Mouse (Mus musculus) hindbrain, embryonic 14.5 days (tissue): ENCODE data around the gene Nat8f6. TPM values are rescaled to one million over a fixed set of nuclear protein-coding genes. Genes with fewer than 3 reads are reported as not detected.
"Not testable (repeated sequence)": the region's sequence is repeated elsewhere in the genome, so short reads cannot be mapped to it uniquely, and the experiment has no call there.

Experiments used
- ATAC-seq: fragments of 200-750 bp; cut with Nextera tagmentation; 2 replicates; pipeline ENCODE4 v1.8.0; 2017; ENCODE audit warnings: moderate number of reproducible peaks, mild to moderate bottlenecking, moderate TSS enrichment, moderate library complexity; ENCODE audit not compliant: low FRiP score
- DNase-seq: peaks from one replicate; pipeline ENCODE4 v3.0.0-alpha.2; 2015; ENCODE audit warnings: low spot score
- H3K27ac ChIP-seq: fragments of 300-500 bp; sonication (generic); 2 replicates; pipeline ENCODE4 v1.5.1; 2014; ENCODE audit warnings: mild to moderate bottlenecking, moderate library complexity
- H3K27me3 ChIP-seq: fragments of 300-500 bp; sonication (generic); 2 replicates; pipeline ENCODE4 v1.6.1; 2014; ENCODE audit warnings: mild to moderate bottlenecking, low read length, mixed read lengths; ENCODE audit not compliant: control insufficient read depth, insufficient read depth
- H3K36me3 ChIP-seq: fragments of 300-500 bp; sonication (generic); replicated peaks from 2 replicates; pipeline ENCODE4 v1.6.1; 2014; ENCODE audit not compliant: control insufficient read depth, insufficient read depth
- H3K4me1 ChIP-seq: fragments of 300-500 bp; sonication (generic); replicated peaks from 2 replicates; pipeline ENCODE4 v1.6.1; 2014; ENCODE audit warnings: antibody characterized with exemption, low read length, mixed read lengths; ENCODE audit not compliant: control insufficient read depth, insufficient read depth
- H3K4me2 ChIP-seq: fragments of 300-500 bp; sonication (generic); replicated peaks from 2 replicates; pipeline ENCODE4 v1.6.1; 2014; ENCODE audit warnings: mild to moderate bottlenecking, moderate library complexity
- H3K4me3 ChIP-seq: fragments of 300-500 bp; sonication (generic); replicated peaks from 2 replicates; pipeline ENCODE4 v1.5.1; 2014; ENCODE audit warnings: mild to moderate bottlenecking, low read length
- H3K9ac ChIP-seq: fragments of 300-500 bp; sonication (generic); 2 replicates; pipeline ENCODE4 v1.6.1; 2014
- H3K9me3 ChIP-seq: fragments of 300-500 bp; sonication (generic); 2 replicates; pipeline ENCODE4 v1.6.1; 2016; ENCODE audit warnings: low read length; ENCODE audit not compliant: control insufficient read depth
- WGBS: fragments of 180-500 bp; shearing (Covaris S2); extraction: QIAGEN DNeasy Blood & Tissue Kit; methylation state at CpG from one replicate; pipeline ENCODE4 v1.1.7; 2014; 5-methylcytosine and 5-hydroxymethylcytosine counted together
- polyA plus RNA-seq: library from polyadenylated mRNA; unstranded; fragments of >200 nt; fragmentation: Nextera tagmentation; extraction: Ambion mirVana; gene quantifications from 2 replicates; pipeline ENCODE4 v1.2.1, GENCODE M21; 2014

The Nat8f6 gene
- polyA plus RNA-seq, 1 experiment from 2014 or later, result not detected

- Histone ChIP-seq H3K27me3 (no peaks in the 10 kb centered on the region), H3K9ac (no peak overlapping the region), H3K9me3 (no peaks in the 10 kb centered on the region), H3K4me1 (no peaks in the 10 kb centered on the region), H3K27ac (no peak overlapping the region), H3K4me3 (no peak overlapping the region), H3K36me3 (no peaks in the 10 kb centered on the region), H3K4me2 (no peak overlapping the region)
- DNase-seq (no peak), ATAC-seq (no peak)
- WGBS, result 88% methylated on average over 3 of the region's 3 CpGs
Observed at GRCm38 (mm10) chr6:85861247-85861646, 40.5 kb upstream of the Nat8f6 start.

- Histone ChIP-seq H3K9me3 (no peaks in the 10 kb centered on the region), H3K27ac (no peak overlapping the region), H3K4me3 (no peak overlapping the region), H3K4me1 (no peaks in the 10 kb centered on the region), H3K27me3 (no peaks in the 10 kb centered on the region), H3K4me2 (no peak overlapping the region), H3K9ac (no peak overlapping the region), H3K36me3 (no peaks in the 10 kb centered on the region)
- 62% methylated on average over 1 of the region's 1 CpGs for WGBS
- ATAC-seq (peak; percentile 83; the same call in 1 of the 2 replicates), DNase-seq (peak; percentile 37)
Observed at GRCm38 (mm10) chr6:85856194-85856678, 35.5 kb upstream of the Nat8f6 start.

DNA sequence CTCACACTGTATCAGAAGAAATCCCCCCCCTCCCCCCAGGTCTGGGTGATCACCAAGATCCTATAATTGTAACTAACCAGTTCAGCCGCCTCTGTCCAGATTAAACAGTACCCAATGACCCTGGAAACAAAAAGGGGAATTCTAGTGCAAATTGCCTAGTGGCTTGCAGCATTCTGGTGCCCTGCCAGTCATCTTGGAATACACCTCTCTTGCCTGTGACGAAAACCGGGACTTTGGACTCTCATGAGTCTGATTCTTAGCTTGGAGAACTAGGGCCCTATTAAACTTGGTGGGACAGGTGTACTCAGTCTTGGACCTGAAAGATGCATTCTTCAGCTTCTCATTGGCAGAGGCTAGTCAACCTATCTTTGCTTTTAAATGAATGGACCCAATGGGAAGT lies 32.7 kb upstream of the Nat8f6 start:
- Histone ChIP-seq H3K4me2 (no peak overlapping the region), H3K9ac (no peak overlapping the region), H3K36me3 (no peaks in the 10 kb centered on the region), H3K4me3 (no peak overlapping the region), H3K4me1 (no peaks in the 10 kb centered on the region), H3K9me3 (no peaks in the 10 kb centered on the region), H3K27ac (no peak overlapping the region), H3K27me3 (no peaks in the 10 kb centered on the region)
- WGBS, result 74% methylated on average over 3 of the region's 3 CpGs
- DNase-seq (no peak), ATAC-seq (no peak)

GRCm38 (mm10) chr6:85851062-85851773 lies 30.5 kb upstream of the Nat8f6 start:
- H3K36me3 ChIP-seq, result no peaks in the 10 kb centered on the region
- WGBS, result 89% methylated on average over 7 of the region's 7 CpGs
- H3K9ac ChIP-seq, result no peak overlapping the region
- H3K27me3 ChIP-seq, result no peaks in the 10 kb centered on the region
- H3K27ac ChIP-seq, result no peak overlapping the region
- ATAC-seq (no peak), DNase-seq (no peak)
- H3K4me1 ChIP-seq, result 0 out of 2 replicates have a peak, but pooled peaks cover 3% of the 10 kb centered on the region
- H3K4me2 ChIP-seq, result no peak overlapping the region
- no peaks in the 10 kb centered on the region for H3K9me3 ChIP-seq
- H3K4me3 ChIP-seq, result no peak overlapping the region

- ATAC-seq (no peak), DNase-seq (no peak)
- 0 out of 2 replicates have a peak, but pooled peaks cover 3% of the 10 kb centered on the region for H3K4me1 ChIP-seq
- H3K4me3 ChIP-seq, result no peak overlapping the region
- no peak overlapping the region for H3K4me2 ChIP-seq
- no peaks in the 10 kb centered on the region for H3K36me3 ChIP-seq
- 23% methylated on average over 2 of the region's 2 CpGs for WGBS
- H3K9me3 ChIP-seq, result no peaks in the 10 kb centered on the region
- H3K27ac ChIP-seq, result no peak overlapping the region
- H3K27me3 ChIP-seq, result no peaks in the 10 kb centered on the region
- H3K9ac ChIP-seq, result no peak overlapping the region
Observed at GRCm38 (mm10) chr6:85849240-85849639, 28.5 kb upstream of the Nat8f6 start.

DNA sequence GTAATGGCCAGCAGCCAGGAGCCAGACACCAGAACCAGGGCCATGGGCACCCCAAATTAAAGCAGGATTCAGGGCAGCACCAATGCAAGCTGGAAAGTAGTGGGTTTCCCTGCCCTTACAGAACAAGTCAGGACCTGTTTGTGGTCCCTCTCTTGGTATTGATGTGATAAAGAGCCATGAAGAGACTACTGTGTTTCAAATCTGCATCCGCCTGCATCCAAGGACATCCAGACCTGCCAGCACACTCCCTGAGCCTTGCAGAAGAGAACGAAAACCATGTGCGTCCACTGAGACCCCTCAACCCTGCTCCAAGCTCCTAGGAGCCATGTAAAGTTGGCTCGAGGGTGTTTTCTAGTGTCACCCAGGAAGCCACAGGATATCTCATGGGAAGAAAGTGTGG lies 27.4 kb upstream of the Nat8f6 start:
- H3K36me3 ChIP-seq, result no peaks in the 10 kb centered on the region
- DNase-seq, result no peak
- 97% methylated on average over 4 of the region's 4 CpGs for WGBS

GRCm38 (mm10) chr6:85846921-85847320 lies 26.2 kb upstream of the Nat8f6 start:
- H3K27ac ChIP-seq, result no peak overlapping the region
- no peaks in the 10 kb centered on the region for H3K9me3 ChIP-seq
- H3K4me3 ChIP-seq, result no peak overlapping the region
- H3K9ac ChIP-seq, result no peak overlapping the region
- 64% methylated on average over 1 of the region's 1 CpGs for WGBS
- 0 out of 2 replicates have a peak, but pooled peaks cover 3% of the 10 kb centered on the region for H3K4me1 ChIP-seq
- DNase-seq (no peak), ATAC-seq (no peak)
- H3K27me3 ChIP-seq, result no peaks in the 10 kb centered on the region
- H3K36me3 ChIP-seq, result no peaks in the 10 kb centered on the region
- H3K4me2 ChIP-seq, result no peak overlapping the region

More for the DNA sequence above, 27.4 kb upstream of the Nat8f6 start:
- H3K4me2 ChIP-seq, result no peak overlapping the region
- H3K27me3 ChIP-seq, result no peaks in the 10 kb centered on the region
- H3K9ac ChIP-seq, result no peak overlapping the region
- no peaks in the 10 kb centered on the region for H3K9me3 ChIP-seq
- H3K4me3 ChIP-seq, result no peak overlapping the region
- ATAC-seq, result no peak
- H3K4me1 ChIP-seq, result 0 out of 2 replicates have a peak, but pooled peaks cover 3% of the 10 kb centered on the region
- H3K27ac ChIP-seq, result no peak overlapping the region

- ATAC-seq, result not testable (repeated sequence)
Observed at GRCm38 (mm10) chr6:85843677-85844458, 23.1 kb upstream of the Nat8f6 start.

DNA sequence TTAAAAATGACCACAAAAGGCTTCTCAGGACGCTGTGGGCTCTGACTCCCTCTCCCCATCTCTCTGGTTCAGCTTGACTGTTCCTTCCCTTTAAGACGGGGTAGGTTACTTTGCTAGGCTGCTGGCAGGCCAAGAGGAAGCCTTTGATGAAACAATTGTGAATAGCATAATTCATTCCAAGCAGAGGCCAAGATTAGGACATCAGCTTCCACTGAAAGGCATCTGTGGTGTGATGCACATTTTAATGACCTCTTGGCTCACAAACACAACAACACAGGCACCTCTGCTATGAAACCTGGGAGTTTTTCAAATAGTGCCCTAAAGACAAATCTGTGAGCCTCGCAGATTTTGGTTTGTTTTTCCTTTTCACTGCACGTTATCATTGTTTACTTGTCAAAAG lies 19.2 kb upstream of the Nat8f6 start:
- Histone ChIP-seq H3K27me3 (no peaks in the 10 kb centered on the region), H3K27ac (no peak overlapping the region), H3K4me1 (no peaks in the 10 kb centered on the region), H3K9ac (no peak overlapping the region), H3K9me3 (no peaks in the 10 kb centered on the region), H3K4me2 (no peak overlapping the region), H3K4me3 (no peak overlapping the region), H3K36me3 (no peaks in the 10 kb centered on the region)
- 38% methylated on average over 4 of the region's 4 CpGs for WGBS
- DNase-seq, result peak; percentile 38
- no peak for ATAC-seq

More at GRCm38 (mm10) chr6:85843677-85844458, 23.1 kb upstream of the Nat8f6 start:
- not testable (repeated sequence) for H3K36me3 ChIP-seq, H3K9me3 ChIP-seq, H3K4me2 ChIP-seq, H3K27me3 ChIP-seq, H3K4me1 ChIP-seq, H3K9ac ChIP-seq, H3K27ac ChIP-seq, H3K4me3 ChIP-seq, DNase-seq
- 60% methylated on average over 25 of the region's 25 CpGs for WGBS
